Mouse (Mus musculus) layer of hippocampus, adult 8-10 months (tissue): ENCODE measurements around the gene Vstm2l. TPM values are rescaled to one million over a fixed set of nuclear protein-coding genes. Genes with fewer than 3 reads are reported as not detected.

Experiments used
- DNase-seq, 2 experiments: peaks; one replicate each; pipeline ENCODE4 v3.0.0; 2022; ENCODE audit warnings: low spot score in 2 of 2
- total RNA-seq, 4 experiments: library from RNA; stranded (reverse); gene quantifications; 2 replicates each; pipeline ENCODE4 v1.2.4; 2022

Gene Vstm2l
- 10 to 100 TPM; 81.5 to 99.3 (median 90.0) TPM for total RNA-seq

DNA sequence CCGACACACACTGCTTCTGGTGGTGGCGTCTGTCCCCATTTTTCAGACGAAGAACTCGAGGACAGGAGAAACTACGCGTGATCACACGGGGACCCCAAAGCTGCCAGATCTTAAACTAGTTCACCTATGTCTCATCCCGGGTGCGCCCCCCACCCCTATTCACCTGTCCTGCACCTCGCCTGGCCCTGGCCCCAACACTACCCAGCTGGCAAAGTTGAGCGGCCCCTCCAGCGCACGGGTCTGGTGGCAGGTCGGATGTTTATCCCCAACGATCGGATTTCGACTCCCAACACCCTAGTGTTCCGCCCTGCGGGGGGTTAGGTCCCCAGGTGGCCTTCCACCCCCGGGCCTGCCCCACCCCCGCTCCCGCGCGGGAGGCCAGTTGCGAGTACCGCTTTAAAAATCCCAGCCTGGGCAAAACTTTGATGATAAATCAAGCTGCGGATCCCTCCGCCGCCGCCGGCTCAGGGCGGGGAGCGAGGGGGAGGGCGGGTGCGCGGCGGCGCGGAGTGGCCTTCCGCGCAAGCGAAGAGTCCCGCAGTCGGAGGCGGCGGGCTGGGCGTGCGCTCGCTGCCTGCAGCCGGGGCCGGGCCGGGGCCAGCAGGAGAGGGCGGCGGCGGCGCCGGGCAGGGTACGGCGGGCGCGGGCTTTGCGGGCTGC, at the start of gene Vstm2l:
Gene Vstm2l, plus strand, starts transcription at position 549 of the 660 bp plus-strand sequence.
- DNase-seq, result peak; percentile 46 to 58

DNA sequence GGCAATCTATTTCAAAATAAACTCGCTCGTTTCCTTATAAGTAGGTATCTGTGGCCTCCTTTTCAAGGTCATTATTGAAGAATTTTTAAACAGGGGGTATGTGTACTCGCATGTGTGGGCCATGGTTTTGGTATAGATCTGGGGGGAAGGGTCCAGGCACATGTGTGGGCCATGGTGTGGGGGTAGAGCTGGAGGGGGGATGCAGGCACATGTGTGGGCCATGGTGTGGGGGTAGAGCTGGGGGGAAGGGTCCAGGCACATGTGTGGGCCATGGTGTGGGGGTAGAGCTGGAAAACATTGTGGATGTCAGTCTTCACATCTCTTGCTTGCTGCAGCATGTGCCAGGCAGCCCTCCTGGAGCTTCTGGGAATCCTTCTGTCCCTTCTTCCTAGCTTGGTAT, 47.3 kb upstream of the Vstm2l start:
- DNase-seq, result no peak

DNA sequence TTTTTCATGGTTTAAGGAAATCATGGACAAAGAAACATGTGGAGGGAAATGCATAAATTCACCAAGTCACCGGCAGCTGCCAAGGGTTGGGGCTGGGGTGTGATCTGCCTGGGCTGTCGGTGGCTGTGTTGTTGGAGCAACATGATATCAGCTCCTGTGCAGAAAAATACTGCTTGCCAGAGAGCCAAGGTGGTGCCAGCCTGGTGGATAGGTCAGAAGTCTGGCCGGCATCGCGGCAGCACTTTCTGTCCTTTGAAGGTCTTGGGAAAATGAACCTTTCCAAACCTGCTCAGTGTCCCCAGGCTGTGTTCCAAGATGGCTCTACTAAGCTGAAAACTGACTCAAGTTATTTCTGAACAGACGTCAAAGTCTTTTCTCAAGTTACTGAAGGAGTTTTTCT, 44.2 kb upstream of the Vstm2l start:
- DNase-seq, result no peak

DNA sequence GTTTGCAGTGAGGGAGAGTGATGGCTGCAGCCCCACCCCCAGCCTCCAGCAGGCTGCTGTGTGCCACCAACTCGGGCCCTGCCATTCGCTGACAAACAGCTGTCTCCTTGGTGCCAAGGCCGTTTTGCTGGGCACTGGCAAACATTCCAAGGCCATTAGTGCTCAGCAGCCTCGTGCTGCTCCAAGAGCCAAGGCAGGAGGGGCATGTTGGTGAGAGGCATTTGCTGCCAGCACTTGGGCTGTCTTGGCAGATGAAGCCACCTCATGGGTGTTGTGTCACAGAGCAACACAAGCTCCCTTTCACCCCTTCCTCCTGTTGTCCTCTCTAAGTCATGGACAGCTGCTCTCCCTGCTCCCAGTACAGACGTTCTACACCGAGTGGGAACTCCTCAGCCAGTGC, 41.2 kb upstream of the Vstm2l start:
- peak; percentile 69 to 71 for DNase-seq

DNA sequence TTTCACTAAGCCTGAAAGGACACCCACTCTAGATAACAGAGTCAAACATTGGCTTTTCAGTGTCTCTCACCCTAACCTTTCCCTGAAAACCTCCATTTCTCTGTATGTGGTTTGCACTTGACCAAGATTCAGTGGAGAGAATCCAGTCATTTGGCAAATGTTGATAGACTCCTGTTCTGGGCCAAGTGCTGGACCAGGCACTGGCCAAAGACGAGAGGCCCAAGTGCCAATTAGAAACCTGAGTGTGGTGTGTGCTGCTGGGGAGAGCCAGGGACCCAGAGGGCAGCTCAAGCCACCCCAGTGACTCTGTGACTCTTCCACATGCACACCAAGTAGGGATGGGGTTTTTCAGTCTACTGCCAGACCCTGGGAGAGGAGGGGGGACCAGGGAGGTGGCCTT, 40.8 kb upstream of the Vstm2l start:
- no peak for DNase-seq

DNA sequence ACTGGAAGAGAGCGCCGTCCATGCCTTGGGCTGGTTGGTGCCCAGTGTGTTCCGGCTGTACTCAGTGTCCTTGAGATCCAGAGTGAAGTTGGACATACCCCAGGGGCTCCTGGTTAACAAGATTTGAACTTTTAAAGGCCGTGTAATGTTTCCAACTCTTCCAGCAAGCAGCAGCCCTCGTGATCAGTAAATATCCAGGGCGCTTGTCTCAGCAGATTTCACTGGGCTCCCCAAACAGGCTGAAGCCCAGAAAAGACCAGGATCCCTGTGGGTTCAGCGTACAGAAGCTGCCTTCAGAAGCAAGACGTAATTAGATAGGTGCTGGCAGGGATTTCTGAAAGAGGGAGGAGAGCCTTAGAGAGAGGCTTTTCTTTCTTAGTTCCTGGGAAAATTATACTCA, 39.3 kb upstream of the Vstm2l start:
- peak in 1 of 2 experiments; percentile 28 for DNase-seq

DNA sequence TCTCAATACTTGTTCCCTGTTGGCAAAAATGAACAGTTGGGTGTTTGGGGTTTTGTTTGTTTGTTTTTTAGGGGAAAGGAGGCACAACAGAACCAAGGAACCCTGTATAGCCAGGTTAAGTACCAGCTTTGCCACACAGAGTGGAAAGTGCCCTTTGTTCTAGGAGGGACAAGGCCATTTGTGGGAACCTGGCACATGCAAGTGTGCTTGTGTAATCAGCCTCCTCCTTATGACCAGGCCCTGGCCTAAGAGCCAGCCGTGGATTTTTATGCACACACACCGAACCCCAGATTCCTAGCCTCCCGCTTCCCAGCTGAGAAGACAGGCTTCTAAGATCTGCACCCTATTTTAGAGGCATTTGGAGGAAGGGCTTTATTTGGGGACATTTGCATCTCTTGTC, 37.1 kb upstream of the Vstm2l start:
- no peak for DNase-seq

DNA sequence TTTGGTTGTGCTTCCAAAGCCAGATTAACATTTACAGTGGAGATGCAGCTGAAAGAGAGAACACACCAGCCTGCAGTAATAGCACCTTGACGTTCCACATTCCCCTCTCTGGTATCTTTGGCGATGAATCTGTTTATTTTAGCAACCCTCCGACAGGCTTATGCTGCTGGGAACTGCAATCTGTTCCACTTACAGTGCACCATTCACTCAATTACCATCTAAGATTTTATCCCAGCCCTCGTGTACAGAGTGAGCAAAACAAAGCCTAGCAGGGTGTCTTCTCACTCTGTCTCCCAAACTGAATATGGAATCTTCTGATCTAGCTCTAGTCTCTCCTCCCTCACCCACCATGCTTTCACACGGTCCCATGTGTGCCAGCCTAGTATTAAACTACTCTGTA, 36.5 kb upstream of the Vstm2l start:
- DNase-seq, result peak; percentile 40 to 46

DNA sequence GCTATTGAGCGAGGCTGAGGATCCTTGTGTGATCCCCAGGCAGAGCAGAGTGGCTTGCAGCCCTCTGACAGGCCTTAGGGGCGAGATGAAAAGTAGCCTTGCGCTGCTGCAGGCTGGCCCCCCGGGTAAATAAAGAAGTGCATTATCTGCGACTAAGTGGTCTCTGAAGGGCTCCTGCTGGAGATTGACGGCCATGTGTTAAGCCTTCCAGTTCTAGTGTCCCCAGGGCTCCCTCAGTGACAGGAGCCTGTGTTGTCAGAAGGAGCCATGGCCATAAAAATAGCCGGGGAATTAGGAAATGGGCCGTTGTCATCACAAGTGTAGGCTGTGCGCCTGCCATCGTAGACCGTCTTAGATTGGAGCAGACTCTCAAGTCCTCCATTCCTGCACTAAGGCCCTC, 32.5 kb upstream of the Vstm2l start:
- no peak for DNase-seq

DNA sequence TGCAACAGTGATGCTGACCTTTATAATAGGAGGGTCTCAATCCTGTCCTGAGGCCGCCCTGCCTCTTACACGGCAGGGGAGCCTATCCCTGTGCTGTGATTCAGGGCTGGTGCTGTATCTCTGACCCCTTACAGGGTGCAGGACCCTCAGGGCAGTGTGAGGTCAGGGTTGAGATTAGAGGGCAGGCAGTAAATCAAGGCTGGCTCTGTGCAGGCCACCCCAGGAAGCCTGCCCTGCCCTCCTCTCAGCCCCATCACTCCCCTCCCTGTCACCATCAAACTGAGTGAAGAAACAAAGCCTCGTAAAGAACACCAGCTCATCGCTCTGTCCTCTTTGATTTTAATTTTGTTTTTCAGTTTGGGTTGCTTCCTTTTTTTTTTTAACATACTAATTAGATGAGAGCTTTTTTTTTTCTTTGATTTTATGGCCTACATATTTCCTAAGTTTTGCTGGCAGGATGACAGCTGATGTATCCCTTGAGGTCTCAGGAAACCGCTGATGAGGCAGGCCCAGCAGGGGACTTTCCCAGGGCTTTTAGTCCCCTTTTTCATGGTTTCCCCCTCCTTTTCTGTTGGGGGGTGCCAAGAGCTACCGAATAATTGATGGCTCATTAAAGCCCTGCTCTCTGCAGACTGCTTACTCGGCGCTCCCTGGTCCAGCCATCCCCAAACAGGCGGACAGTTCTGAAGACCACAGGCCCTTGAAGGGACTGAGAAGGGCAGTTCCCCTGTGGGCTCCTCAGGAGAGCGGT, 27.0 kb upstream of the Vstm2l start:
- DNase-seq, result no peak

DNA sequence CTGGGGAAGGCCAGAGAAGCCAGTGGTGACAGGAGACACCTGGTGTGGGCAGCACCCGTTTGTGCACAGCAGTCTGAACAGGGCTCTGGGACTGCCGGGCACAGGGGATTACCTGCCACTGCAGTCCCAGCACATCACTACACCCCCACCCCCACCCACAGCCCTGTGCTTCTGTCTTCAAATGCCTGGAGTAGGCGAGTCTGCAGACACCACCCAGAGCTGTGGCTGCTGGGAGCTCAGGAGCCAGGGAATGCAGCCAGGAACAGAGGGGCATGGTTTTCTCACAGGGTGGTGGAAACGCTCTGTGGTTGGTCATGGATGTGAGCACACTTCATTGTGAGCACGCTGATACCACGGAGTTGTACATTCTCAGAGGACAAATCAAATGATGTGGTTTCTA, 23.3 kb upstream of the Vstm2l start:
- DNase-seq, result no peak

DNA sequence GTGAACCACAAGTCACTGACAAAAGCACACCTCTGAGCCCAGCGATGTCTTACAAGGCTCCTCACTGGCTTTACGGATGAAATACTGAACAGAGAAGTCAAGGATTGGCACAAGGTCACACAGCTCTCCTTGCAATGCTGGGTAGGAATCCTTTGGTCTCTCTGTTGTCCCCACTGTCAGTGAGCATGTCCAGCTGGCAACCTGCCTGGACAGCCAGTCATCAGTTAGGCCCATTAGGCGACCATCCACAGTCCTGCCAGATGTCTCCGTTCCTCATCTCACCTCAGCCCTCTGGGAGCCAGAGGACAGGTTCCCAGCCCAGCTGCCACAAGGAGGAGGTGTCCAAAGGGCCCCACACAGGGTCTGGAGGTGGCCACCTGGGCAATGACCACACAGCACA, 17.3 kb upstream of the Vstm2l start:
- no peak for DNase-seq

DNA sequence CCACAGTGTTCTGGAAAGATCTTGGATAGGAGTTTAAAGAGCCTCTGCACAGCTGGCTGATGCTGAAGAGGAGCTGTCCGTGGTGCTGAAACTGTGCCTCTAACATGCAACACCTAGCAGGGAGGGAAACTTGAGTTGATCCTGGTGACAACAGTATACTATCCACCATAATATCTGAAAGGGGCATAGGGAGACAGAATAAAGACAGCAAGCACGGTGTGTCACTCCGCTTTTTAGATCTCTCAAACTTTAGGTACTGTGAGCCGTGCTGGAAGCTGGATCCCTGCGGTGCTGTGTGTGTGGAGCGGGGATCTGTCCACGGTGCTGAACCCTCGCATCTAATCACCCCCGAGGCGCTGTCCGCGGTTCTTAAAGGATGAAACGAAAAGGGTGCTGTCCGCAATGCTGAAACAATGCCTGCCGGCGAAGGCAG, 1.2 kb upstream of the Vstm2l start:
- DNase-seq, result peak in 1 of 2 experiments; percentile 58

DNA sequence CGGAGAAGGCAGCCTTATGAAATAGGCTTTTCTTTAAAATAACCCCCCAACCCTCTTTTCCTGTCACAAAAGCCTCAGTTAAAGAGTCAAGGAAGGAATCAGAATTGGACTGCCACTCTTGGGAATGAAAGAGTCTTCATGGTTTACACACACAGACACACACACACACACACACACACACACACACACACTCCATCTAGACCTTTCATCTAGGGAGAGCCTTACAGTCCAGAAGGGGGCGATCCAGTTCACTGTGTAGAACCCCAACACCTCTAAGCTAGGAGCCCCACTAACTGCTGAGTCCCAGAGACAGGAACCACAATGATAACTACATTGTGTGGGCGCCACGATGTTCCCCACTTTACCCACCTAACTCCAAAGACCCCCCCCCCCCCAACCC, 748 bp upstream of the Vstm2l start:
- peak in 1 of 2 experiments; percentile 38 for DNase-seq

DNA sequence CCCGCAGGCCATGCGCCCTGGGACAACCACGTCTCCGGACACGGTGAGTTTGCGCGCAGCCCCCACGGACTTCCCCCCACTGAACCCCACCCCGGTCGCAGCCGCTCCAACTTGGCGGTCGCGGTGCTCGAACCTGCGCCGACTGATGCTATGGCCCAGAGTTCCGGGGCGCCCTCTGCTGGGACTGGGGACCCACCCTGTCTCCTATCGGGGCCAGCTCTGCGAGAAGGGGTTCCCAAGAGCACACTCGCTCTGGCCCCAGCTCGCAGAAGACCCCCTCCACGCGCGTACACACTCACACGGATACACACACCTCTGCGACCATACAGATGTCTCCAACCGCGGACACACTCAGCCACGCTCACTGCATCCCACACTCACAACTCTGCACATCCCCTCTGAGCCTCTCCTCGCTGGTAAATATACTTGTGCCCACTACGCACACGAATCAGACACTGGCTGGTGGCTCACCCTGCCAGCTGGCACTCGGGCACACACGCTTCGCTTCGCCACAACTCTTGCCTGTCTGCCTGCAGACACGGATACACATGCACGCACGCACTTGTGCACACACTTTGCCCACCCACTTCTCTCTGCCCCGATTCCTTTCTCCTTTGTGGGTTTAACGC, 550 bp downstream of the Vstm2l start:
- DNase-seq, result peak; percentile 28 to 41

DNA sequence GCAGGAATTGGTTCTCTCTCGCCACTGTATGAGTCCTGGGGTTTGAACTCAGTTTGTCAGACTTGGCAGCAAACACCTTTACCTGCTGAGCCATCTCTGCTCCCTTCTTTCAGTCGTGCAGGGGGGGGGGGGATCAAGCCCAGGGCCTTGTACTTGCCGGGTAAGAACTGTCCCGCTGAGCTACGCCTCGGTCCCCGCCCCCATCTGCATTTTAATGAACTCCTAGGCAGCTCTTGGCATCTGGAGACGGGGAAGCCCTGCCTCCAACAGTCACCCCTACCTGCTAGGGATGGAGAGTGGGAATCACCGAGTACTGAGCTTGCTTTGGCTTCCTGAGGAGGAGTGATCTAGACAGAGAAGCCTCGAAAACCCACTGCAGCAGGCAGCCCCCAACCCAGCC, 4.1 kb downstream of the Vstm2l start:
- DNase-seq, result no peak

DNA sequence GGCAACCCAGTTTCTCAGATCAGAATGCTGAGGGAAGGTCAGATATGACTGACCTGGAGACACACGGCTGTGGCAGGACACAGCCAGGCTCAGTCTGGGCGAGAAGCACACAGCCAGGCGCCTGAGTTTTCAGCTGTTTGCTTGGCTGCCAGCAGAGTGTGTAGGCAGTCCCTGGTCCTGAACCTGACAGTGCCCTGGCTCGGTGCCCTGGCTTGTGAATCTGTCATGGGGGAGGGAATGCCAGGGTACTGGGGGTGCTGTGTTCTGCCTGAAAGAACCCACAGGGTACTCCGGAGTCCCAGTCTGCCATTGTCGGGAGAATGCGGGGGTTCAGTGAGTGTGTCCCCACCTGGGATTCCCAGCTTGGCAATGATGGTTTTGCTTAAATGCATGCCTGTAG, 7.1 kb downstream of the Vstm2l start:
- DNase-seq, result peak in 1 of 2 experiments; percentile 21

DNA sequence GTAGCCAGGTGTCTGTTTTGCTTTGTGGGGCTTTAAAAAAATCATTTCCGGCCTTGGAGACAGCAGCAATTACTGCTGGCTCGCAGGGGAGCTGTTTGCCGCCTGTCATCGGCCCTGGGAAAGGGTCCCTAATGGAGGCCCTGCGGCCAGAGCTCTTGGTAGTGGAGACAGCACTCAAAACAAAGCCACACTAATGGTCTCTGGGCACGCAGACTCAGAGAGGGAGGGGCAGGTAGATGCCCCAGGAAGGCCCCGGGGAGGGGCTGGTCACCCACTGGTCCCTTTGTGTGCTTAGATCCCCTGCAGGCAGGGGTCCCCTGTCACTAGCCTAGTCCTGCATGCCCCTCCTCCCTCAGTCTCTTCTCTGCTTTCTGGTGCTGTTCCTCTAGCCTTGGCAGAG, 9.0 kb downstream of the Vstm2l start:
- DNase-seq, result no peak

DNA sequence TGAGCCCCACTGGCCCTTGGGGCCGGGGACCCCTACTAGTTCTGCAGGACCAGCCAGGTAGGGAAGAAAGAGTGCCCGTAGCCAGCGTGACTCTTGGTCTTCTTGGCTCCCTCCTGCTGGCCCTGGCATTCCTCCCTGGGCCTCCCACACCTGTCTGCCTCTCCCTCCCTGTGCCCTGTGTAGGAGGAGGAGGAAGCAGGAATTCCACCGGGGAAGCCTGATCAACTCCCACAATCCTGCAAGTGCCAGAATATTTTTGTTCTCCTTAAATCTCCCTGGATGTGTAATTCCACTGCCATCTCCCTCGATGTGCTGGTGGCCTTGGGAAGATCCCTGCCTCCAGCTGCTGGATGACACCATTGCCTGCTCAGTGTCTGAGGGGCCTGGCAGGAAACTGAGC, 10.1 kb downstream of the Vstm2l start:
- DNase-seq, result no peak

DNA sequence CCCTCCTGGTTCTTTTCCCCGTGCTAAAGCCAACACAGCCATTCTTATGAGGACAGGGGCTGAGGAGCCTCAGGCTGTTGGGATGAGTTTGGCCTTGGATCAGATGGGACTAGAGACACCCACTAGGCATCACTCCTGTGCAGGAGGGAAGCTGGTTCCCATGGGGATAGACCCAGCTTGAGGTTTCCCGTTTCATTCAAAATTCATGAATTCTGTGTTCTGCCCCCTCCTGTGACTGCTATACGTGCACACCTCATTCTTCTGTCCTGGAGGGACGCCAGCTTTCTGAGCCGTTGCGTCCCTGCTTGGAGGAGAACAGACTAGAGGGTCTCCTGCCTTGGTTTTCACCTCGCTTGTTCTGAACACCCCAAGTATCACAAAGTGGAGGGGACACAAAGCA, 12.0 kb downstream of the Vstm2l start:
- DNase-seq, result no peak

DNA sequence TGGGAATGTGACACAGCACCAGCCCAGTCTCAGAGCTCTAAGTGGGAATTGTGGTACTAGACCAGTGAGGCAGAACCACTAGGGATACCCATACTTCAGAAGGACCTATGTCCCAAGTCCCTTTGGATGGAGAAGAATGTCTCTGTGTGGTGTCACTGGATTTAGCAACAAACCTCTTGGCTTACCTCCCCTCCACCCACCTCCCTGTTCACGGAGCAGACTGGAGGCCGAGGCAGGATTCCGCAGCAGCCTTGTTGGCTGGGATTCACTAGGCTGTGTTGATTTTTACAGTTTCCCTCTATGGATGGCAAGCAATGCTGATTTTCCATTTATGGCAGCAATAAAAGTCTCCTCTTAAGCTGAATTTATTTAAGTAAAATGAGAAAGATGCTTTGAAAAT, 12.5 kb downstream of the Vstm2l start:
- no peak for DNase-seq

DNA sequence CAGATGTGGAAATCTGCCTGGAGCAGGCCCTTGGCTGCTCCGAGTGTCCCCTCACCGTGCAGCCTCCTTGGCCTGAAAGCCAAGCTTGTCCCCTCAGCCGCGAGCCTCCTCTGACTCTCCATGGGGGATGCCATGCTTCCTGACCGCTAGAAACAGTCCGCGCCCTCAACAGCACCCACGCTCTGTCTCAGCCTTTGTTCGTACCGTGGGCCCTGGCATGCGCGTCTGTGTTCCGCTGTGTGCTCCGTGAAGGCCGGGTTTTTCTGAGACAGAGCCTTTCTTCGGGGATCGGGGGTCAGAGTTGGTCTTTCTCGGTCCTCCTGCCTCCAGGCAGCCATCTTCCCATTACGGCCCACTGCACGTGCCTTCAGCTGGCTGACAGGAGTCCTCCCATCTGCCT, 12.9 kb downstream of the Vstm2l start:
- DNase-seq, result no peak

DNA sequence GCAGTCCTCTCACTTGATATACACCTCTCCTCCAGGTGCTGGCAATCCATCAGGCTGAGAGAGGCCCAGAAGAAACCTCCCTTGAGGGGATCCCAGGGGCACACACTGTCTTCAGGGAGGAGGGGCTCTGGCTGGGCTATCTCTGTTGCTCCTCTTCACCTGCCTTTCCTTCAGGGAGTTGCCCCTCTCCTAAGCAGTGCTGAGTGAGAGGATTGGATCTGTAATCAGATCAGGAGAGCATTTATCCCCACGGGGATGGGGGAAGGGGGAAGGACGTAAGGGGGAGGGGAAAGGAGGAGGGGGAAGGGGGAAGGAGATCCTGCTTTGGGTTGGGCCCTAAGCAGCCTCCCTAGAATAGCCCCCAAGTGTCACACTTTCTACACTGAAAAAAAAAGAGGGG, 13.4 kb downstream of the Vstm2l start:
- DNase-seq, result no peak
